Mouse (Mus musculus) myocyte (in vitro differentiated cells): ENCODE results near the gene St3gal3. TPM values are rescaled to one million over a fixed set of nuclear protein-coding genes. Genes with fewer than 3 reads are reported as not detected.

Source experiments
- H3K27me3 ChIP-seq: one replicate; pipeline ENCODE4 v1.6.1; 2011; ENCODE audit not compliant: control insufficient read depth, insufficient read depth, insufficient read length
- H3K36me3 ChIP-seq: one replicate; pipeline ENCODE4 v1.6.1; 2011; ENCODE audit not compliant: control insufficient read depth, insufficient read depth
- H3K4me2 ChIP-seq: one replicate; pipeline ENCODE4 v1.6.1; 2011; ENCODE audit warnings: low read depth, control low read depth
- H3K4me3 ChIP-seq: one replicate; pipeline ENCODE4 v1.5.1; 2011; ENCODE audit warnings: mild to moderate bottlenecking, control low read depth, moderate library complexity
- H3K79me2 ChIP-seq: one replicate; pipeline ENCODE4 v1.6.1; 2011; ENCODE audit not compliant: control insufficient read depth, insufficient read depth
- H3ac ChIP-seq: one replicate; pipeline ENCODE4 v1.6.1; 2011; ENCODE audit not compliant: control insufficient read depth, insufficient read length
- CEBPB ChIP-seq: IDR thresholded peaks from 2 replicates; pipeline ENCODE4 v1.6.1; 2011; ENCODE audit warnings: mild to moderate bottlenecking, moderate library complexity; ENCODE audit not compliant: poor library complexity, insufficient read depth, severe bottlenecking
- E2F4 ChIP-seq: IDR thresholded peaks from one replicate; pipeline ENCODE4 v1.6.1; 2011; ENCODE audit warnings: mild to moderate bottlenecking, control low read depth, moderate library complexity; ENCODE audit not compliant: insufficient read depth
- MAX ChIP-seq: IDR thresholded peaks from one replicate; pipeline ENCODE4 v1.6.1; 2011; ENCODE audit warnings: low read depth, mild to moderate bottlenecking, control low read depth
- MYOD1 ChIP-seq, 3 experiments: IDR thresholded peaks; one replicate each; pipeline ENCODE4 v1.6.1; 2011; ENCODE audit warnings: control low read depth in 2 of 3, low read depth in 2 of 3, mild to moderate bottlenecking in 2 of 3, moderate library complexity in 1 of 3; ENCODE audit not compliant: insufficient read length in 2 of 3, control insufficient read depth in 1 of 3
- MYOG ChIP-seq, 3 experiments: IDR thresholded peaks; one replicate each; pipeline ENCODE4 v1.6.1; 2011; ENCODE audit warnings: control low read depth in 2 of 3, low read depth in 2 of 3, mild to moderate bottlenecking in 2 of 3; ENCODE audit not compliant: insufficient read length in 2 of 3, control insufficient read depth in 1 of 3, insufficient read depth in 1 of 3
- POLR2A ChIP-seq: IDR thresholded peaks from one replicate; pipeline ENCODE4 v1.6.1; 2011; ENCODE audit warnings: low read depth, mild to moderate bottlenecking, control low read depth, moderate library complexity; ENCODE audit not compliant: insufficient read length
- POLR2AphosphoS2 ChIP-seq: IDR thresholded peaks from one replicate; pipeline ENCODE4 v1.6.1; 2011; ENCODE audit warnings: low read depth, control low read depth; ENCODE audit not compliant: insufficient read length
- REST ChIP-seq: IDR thresholded peaks from one replicate; pipeline ENCODE4 v1.6.1; 2011; ENCODE audit warnings: mild to moderate bottlenecking, control low read depth, moderate library complexity; ENCODE audit not compliant: insufficient read depth, insufficient read length
- SRF ChIP-seq: IDR thresholded peaks from one replicate; pipeline ENCODE4 v1.6.1; 2011; ENCODE audit warnings: low read depth; ENCODE audit not compliant: control insufficient read depth, insufficient read length
- TCF12 ChIP-seq: IDR thresholded peaks from one replicate; pipeline ENCODE4 v1.6.1; 2011; ENCODE audit warnings: mild to moderate bottlenecking, control low read depth; ENCODE audit not compliant: poor library complexity, insufficient read depth, severe bottlenecking
- TCF3 ChIP-seq: IDR thresholded peaks from one replicate; pipeline ENCODE4 v1.6.1; 2011; ENCODE audit warnings: low read depth, control low read depth; ENCODE audit not compliant: insufficient read length
- USF1 ChIP-seq: IDR thresholded peaks from one replicate; pipeline ENCODE4 v1.6.1; 2011; ENCODE audit warnings: low read depth, mild to moderate bottlenecking, control low read depth, moderate library complexity
- polyA plus RNA-seq: library from polyadenylated mRNA; unstranded; fragments of >200 nt; fragmentation: generic; extraction: Trizol; gene quantifications from one replicate; pipeline ENCODE4 v1.2.1, GENCODE M21; 2012; ENCODE audit warnings: missing spikeins

St3gal3 gene
- polyA plus RNA-seq, 1 experiment, result 45.1 TPM

DNA sequence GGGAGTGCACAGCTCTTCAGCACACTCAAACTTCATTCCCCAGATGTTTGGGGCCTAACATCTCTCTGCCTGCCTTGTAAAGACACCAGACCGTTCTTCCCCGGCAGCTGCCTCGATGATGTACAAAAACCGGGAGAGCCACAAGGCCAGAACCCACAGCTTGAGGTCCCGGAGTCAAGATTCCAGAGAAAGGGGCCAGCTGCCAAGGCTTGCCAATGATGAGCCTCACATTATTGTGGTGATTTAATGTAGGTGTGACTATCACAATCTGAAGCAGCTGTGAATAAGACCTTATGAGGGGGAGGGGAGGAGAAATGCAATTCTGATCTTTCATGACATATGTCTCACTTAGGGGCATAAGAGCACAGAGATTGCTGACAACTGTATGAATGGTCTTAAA lies 104.4 kb downstream of the St3gal3 start:
- no peak overlapping the region for H3ac ChIP-seq
- no peaks in the 10 kb centered on the region for H3K79me2 ChIP-seq
- TF ChIP-seq MYOD1 (IDR thresholded peaks at IDR 0.05; ENCODE audit: control insufficient read depth in 1 of 3, insufficient read length in 2 of 3, low read depth in 2 of 3) (peak in 2 of 3 experiments; percentile 33 to 52), MYOG (IDR thresholded peaks at IDR 0.05; ENCODE audit: control insufficient read depth in 1 of 3, insufficient read depth in 1 of 3, insufficient read length in 2 of 3, low read depth in 2 of 3) (peak in 2 of 3 experiments; percentile 37 to 70), POLR2AphosphoS2 (no peak), SRF (no peak), REST (no peak), TCF3 (no peak), TCF12 (peak; percentile 52)
- no peak overlapping the region for H3K4me2 ChIP-seq
- no peak overlapping the region for H3K4me3 ChIP-seq
- no peaks in the 10 kb centered on the region for H3K36me3 ChIP-seq
- H3K27me3 ChIP-seq, result no peaks in the 10 kb centered on the region

DNA sequence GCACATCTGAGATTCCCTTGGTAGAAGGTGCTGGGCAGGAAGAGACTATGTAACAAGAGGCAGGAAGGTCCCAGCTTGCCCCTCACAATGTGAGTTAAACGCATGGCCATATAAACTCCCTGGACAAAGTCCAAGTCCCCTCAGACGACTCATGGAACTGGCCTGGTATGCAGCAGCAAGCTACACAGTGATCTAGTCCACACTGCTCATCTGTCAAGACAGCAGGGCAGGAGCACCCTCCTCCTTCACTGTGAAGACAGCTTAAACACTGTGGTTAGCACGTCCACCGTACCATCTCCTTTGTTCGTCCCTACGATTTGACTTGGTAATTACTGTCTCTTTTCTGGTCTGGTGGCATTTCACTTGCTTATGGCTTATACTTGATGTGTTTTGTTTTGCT lies 104.8 kb downstream of the St3gal3 start:
- no peak for TF ChIP-seq POLR2A
- no peak for TF ChIP-seq CEBPB
- TF ChIP-seq MYOD1 (IDR thresholded peaks at IDR 0.05; ENCODE audit: control insufficient read depth in 1 of 3, insufficient read length in 2 of 3, low read depth in 2 of 3), result no peak
- TF ChIP-seq MAX, result no peak
- TF ChIP-seq MYOG (IDR thresholded peaks at IDR 0.05; ENCODE audit: control insufficient read depth in 1 of 3, insufficient read depth in 1 of 3, insufficient read length in 2 of 3, low read depth in 2 of 3), result no peak
- no peak for TF ChIP-seq SRF
- no peak for TF ChIP-seq TCF3
- no peak for TF ChIP-seq E2F4
- Histone ChIP-seq H3ac (no peak overlapping the region), H3K4me2 (no peak overlapping the region)

DNA sequence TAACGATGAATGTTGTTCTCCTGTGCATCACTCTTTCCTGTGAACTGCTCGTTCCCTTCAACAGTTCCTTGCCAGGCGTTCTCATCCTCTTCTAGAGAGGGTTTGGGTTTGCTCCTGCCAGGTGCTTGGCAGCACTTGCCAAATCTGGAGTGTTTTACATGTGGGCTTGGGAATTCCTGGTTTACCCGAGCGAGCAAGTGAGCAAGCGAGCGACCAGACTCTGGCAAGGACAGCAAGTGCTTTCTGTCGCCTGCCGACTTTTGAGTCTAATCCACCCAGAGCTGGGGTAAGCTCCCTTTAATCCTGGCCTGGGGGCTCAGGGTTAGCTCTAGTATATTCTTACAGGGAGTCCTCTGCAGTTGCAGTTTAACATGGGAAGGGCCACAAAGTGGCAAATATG lies 105.7 kb downstream of the St3gal3 start:
- Histone ChIP-seq H3K79me2 (no peaks in the 10 kb centered on the region), H3ac (no peak overlapping the region), H3K27me3 (no peaks in the 10 kb centered on the region), H3K36me3 (no peaks in the 10 kb centered on the region), H3K4me3 (no peak overlapping the region), H3K4me2 (no peak overlapping the region)
- no peak for TF ChIP-seq REST
- TF ChIP-seq TCF12, result no peak

More for the DNA sequence above, 104.8 kb downstream of the St3gal3 start:
- Histone ChIP-seq H3K36me3 (no peaks in the 10 kb centered on the region), H3K4me3 (no peak overlapping the region), H3K79me2 (no peaks in the 10 kb centered on the region), H3K27me3 (no peaks in the 10 kb centered on the region)

DNA sequence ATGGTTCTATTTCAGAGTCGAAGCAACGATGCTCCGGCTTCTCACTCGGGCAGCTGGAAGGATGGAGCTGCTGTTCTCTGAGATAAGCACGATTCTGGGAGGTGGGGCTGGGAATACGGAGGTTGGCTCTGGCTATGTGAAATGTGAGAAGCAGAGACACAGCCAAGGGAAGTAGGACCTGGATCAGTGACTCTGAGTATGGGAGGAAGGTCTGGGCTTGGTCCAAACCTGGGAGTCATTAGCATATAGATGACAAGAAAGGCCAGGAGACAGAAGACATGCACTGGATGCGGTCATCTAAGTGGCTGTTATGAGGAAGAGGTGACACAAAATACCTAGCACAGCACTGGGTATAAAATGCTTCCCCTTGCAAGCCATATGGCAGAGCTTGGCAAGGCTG lies 108.8 kb downstream of the St3gal3 start:
- H3K27me3 ChIP-seq, result no peaks in the 10 kb centered on the region
- TF ChIP-seq MYOD1 (IDR thresholded peaks at IDR 0.05; ENCODE audit: control insufficient read depth in 1 of 3, insufficient read length in 2 of 3, low read depth in 2 of 3), result no peak
- no peak for TF ChIP-seq MAX
- no peak for TF ChIP-seq POLR2A
- no peak for TF ChIP-seq USF1
- no peak for TF ChIP-seq TCF12
- TF ChIP-seq REST, result no peak
- no peak for TF ChIP-seq E2F4
- TF ChIP-seq MYOG (IDR thresholded peaks at IDR 0.05; ENCODE audit: control insufficient read depth in 1 of 3, insufficient read depth in 1 of 3, insufficient read length in 2 of 3, low read depth in 2 of 3), result no peak
- TF ChIP-seq CEBPB, result no peak
- no peak for TF ChIP-seq SRF
- no peak for TF ChIP-seq TCF3
- no peak for TF ChIP-seq POLR2AphosphoS2
- no peaks in the 10 kb centered on the region for H3K79me2 ChIP-seq
- no peak overlapping the region for H3K4me3 ChIP-seq
- H3K4me2 ChIP-seq, result no peak overlapping the region
- no peaks in the 10 kb centered on the region for H3K36me3 ChIP-seq
- H3ac ChIP-seq, result no peak overlapping the region

DNA sequence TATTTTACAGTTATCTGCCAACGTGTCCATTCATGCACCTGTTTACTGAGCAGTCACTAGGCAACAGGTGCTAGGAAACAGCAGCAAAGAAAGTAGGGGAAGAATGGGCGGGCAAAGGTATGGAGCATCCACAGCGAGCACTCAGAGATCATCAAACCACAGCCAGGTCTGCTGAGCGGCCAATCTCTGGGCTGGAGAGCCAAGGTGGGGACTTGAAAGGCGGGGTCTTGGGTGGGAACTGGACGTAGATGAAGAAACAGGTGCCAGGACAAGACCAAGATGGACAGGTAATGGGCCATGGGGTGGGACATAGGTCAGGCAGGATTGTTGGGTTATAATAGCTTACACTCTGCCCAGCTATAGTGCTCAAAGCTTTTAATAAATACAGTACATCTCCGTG lies 109.3 kb downstream of the St3gal3 start:
- Histone ChIP-seq H3K79me2 (no peaks in the 10 kb centered on the region), H3K36me3 (no peaks in the 10 kb centered on the region), H3K4me2 (no peak overlapping the region), H3K27me3 (no peaks in the 10 kb centered on the region), H3ac (no peak overlapping the region), H3K4me3 (no peak overlapping the region)
- TF ChIP-seq TCF3 (no peak), POLR2AphosphoS2 (no peak), POLR2A (no peak), CEBPB (no peak), MYOG (IDR thresholded peaks at IDR 0.05; ENCODE audit: control insufficient read depth in 1 of 3, insufficient read depth in 1 of 3, insufficient read length in 2 of 3, low read depth in 2 of 3) (no peak), TCF12 (no peak), MYOD1 (IDR thresholded peaks at IDR 0.05; ENCODE audit: control insufficient read depth in 1 of 3, insufficient read length in 2 of 3, low read depth in 2 of 3) (no peak), MAX (no peak)
